Mouse (Mus musculus): Measurements from ENCODE around the gene Hrct1. TPM values are rescaled to one million over a fixed set of nuclear protein-coding genes. Genes with fewer than 3 reads are reported as not detected.

Gene Hrct1
- polyA plus RNA-seq, 1 experiment from 2014 or later = 2.1 TPM

DNA sequence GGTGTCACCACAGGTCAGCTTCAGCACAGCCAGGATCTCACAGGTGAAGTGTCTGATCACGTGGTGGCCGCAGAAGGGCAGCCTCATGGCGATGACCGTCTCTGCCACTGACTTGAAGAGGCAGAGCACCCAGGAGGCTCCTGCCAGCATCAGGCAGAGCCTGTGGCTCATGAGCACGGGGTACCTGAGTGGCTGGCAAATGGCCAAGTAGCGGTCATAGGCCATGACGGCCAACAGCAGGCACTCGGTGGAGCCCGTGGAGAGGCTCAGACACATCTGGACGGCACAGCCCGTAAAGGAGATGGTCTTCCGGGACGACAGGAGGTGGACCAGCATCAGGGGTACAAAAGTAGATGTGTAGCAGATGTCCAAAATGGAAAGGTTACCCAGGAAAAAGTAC, 21.0 kb upstream of the Hrct1 start:
- no peak for TF ChIP-seq CTCF (IDR thresholded peaks at IDR 0.05; ENCODE audit: low read depth)

DNA sequence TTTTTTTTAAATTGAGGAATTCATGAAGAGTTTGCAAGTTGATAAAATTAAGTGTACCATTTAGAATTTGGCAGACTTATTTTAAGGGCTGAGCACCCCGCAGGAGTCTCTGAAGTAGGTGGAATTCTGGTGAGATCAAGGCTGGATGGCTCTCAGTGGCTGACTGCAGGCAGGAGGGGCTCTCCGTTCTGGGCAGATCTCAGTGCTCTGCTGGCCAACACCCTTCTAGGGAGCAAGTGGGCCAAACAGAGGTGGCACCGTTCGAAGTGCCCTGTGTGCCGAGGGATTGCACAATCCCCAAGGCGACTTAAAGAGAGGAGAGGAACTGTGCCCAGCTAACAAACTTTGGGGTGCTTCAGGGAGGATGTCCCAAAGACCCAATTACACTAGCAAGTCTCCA, 17.1 kb upstream of the Hrct1 start, which contains the start of gene Olfr71:
TSS of gene Olfr71 (minus strand) at position 387 of the 400 bp plus-strand sequence.
- no peaks in the 10 kb centered on the region for H3K36me3 ChIP-seq (ENCODE audit: control insufficient read depth, insufficient read depth)
- ATAC-seq = no peak
- WGBS = 63% methylated on average over 6 of the region's 6 CpGs
- 0 out of 2 replicates have a peak, but pooled peaks cover 4% of the 10 kb centered on the region for H3K27me3 ChIP-seq (replicated peaks; ENCODE audit: control insufficient read depth, insufficient read depth, low read length)
- no peak within 1 kb of the TSS for H3K9ac ChIP-seq (ENCODE audit: low read depth, low read length)
- TF ChIP-seq CTCF (IDR thresholded peaks at IDR 0.05; ENCODE audit: low read depth) = no peak
- no peaks in the 10 kb centered on the region for H3K4me1 ChIP-seq (replicated peaks; ENCODE audit: control insufficient read depth, insufficient read depth, low read length)
- H3K9me3 ChIP-seq (ENCODE audit: control insufficient read depth) = no peaks in the 10 kb centered on the region
- H3K4me3 ChIP-seq (ENCODE audit: low read depth, low read length) = no peak within 1 kb of the TSS
- no peak within 1 kb of the TSS for H3K4me2 ChIP-seq (replicated peaks; ENCODE audit: low read depth)
- no peak within 1 kb of the TSS for H3K27ac ChIP-seq (ENCODE audit: low read depth, low read length)

More for the DNA sequence above, 21.0 kb upstream of the Hrct1 start:
- no peak overlapping the region for H3K9ac ChIP-seq (ENCODE audit: low read depth, low read length)
- H3K9me3 ChIP-seq (ENCODE audit: control insufficient read depth) = no peaks in the 10 kb centered on the region
- H3K4me1 ChIP-seq (replicated peaks; ENCODE audit: control insufficient read depth, insufficient read depth, low read length) = no peaks in the 10 kb centered on the region
- 77% methylated on average over 13 of the region's 13 CpGs for WGBS
- no peaks in the 10 kb centered on the region for H3K36me3 ChIP-seq (ENCODE audit: control insufficient read depth, insufficient read depth)
- no peak for ATAC-seq
- H3K27me3 ChIP-seq (replicated peaks; ENCODE audit: control insufficient read depth, insufficient read depth, low read length) = no peaks in the 10 kb centered on the region
- no peak overlapping the region for H3K27ac ChIP-seq (ENCODE audit: low read depth, low read length)
- no peak overlapping the region for H3K4me2 ChIP-seq (replicated peaks; ENCODE audit: low read depth)
- no peak overlapping the region for H3K4me3 ChIP-seq (ENCODE audit: low read depth, low read length)

DNA sequence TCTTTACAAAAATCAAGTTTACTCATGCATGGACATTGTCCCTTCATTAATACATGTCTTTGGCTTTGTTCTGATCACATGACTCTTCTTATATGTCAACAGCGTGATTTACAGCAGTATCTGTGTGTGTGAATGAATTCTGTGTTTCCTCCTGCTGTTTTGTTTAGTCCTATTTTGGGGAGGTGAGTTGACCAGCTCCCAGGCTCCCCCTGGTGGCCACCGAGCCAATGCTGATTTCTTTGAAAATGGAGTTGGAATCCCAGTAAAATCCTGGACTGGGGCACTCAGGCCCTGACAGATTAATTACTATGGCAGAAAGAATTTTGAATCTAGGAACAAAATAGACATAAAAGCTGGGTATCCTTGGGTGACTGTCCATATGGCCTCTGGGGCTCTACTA, 15.2 kb upstream of the Hrct1 start:
- H3K36me3 ChIP-seq (ENCODE audit: control insufficient read depth, insufficient read depth) = no peaks in the 10 kb centered on the region
- H3K4me1 ChIP-seq (replicated peaks; ENCODE audit: control insufficient read depth, insufficient read depth, low read length) = no peaks in the 10 kb centered on the region
- no peak overlapping the region for H3K4me2 ChIP-seq (replicated peaks; ENCODE audit: low read depth)
- 1% methylated on average over 2 of the region's 2 CpGs for WGBS
- no peak overlapping the region for H3K27ac ChIP-seq (ENCODE audit: low read depth, low read length)
- no peaks in the 10 kb centered on the region for H3K9me3 ChIP-seq (ENCODE audit: control insufficient read depth)
- H3K27me3 ChIP-seq (replicated peaks; ENCODE audit: control insufficient read depth, insufficient read depth, low read length) = 0 out of 2 replicates have a peak, but pooled peaks cover 4% of the 10 kb centered on the region
- no peak overlapping the region for H3K9ac ChIP-seq (ENCODE audit: low read depth, low read length)
- peak; percentile 90 for TF ChIP-seq CTCF (IDR thresholded peaks at IDR 0.05; ENCODE audit: low read depth)
- ATAC-seq = no peak
- no peak overlapping the region for H3K4me3 ChIP-seq (ENCODE audit: low read depth, low read length)

DNA sequence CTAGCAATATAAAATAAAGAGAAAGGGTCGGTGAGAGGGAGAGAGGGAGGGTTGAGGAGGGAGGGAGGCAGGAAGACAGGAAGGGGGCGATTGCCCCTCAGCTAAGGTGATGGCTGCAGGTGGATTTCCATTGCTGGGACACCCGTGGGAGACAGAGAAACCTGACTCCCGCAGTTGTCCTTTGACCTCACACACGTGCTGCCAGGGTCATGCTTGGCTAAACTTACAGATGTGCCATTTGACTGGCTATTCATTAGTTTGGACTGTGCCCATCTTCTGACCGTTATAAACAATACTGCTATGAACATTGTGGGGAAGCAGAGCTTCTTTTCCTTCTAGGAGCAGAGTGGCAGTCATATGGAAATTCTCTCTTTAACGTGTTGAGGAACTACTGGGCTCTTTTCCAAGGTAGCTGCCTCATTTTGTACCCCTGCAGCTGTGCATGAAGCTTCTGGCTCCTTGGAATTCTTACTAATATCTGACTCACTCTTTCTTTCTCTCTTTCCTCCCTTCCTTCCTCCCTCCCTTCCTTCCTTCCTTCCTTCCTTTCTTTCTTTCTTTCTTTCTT, 13.3 kb upstream of the Hrct1 start:
- Histone ChIP-seq H3K4me2 (replicated peaks; ENCODE audit: low read depth) (no peak overlapping the region), H3K4me1 (replicated peaks; ENCODE audit: control insufficient read depth, insufficient read depth, low read length) (no peaks in the 10 kb centered on the region), H3K9me3 (ENCODE audit: control insufficient read depth) (no peaks in the 10 kb centered on the region), H3K9ac (ENCODE audit: low read depth, low read length) (no peak overlapping the region), H3K27ac (ENCODE audit: low read depth, low read length) (no peak overlapping the region), H3K4me3 (ENCODE audit: low read depth, low read length) (no peak overlapping the region), H3K36me3 (ENCODE audit: control insufficient read depth, insufficient read depth) (no peaks in the 10 kb centered on the region), H3K27me3 (replicated peaks; ENCODE audit: control insufficient read depth, insufficient read depth, low read length) (0 out of 2 replicates have a peak, but pooled peaks cover 4% of the 10 kb centered on the region)
- TF ChIP-seq CTCF (IDR thresholded peaks at IDR 0.05; ENCODE audit: low read depth) = no peak
- ATAC-seq = no peak
- 35% methylated on average over 7 of the region's 7 CpGs for WGBS

DNA sequence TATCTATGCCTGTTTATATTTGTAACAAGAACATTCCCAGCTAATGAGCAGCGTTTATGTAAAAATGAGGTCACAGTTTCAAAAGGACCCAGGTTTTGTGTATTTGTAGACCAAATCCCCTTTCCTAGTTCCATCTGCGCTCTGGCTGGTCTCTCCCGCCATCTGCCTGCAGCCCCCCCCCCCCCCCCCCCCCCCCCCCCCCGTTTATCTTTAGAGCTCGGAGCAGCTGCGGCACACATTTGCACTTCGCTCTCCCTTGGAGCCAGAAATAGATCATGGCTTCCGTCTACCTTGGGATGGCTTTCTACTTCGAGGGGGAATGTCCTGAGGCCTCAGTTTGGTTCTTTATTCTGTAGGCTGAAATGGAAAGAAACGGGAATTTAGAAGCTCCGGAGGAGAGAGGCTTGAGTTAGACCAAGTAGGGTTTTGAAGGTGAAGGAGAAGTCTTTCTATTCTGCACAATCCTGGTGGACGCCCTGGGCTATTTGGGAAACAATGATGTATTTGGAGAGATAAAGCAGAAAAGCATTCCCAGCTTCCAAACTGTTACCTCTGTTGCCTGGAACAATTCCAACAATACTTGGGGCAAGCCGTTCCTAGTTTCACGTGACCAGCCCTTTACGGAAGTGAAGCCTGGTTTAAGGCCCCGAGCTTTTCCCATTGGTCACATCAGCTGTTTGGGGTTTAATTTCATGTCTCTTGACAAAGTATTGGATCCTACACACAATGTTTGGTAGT, 6.3 kb upstream of the Hrct1 start:
- TF ChIP-seq CTCF (IDR thresholded peaks at IDR 0.05; ENCODE audit: low read depth) = no peak
- H3K4me1 ChIP-seq (replicated peaks; ENCODE audit: control insufficient read depth, insufficient read depth, low read length) = no peaks in the 10 kb centered on the region
- no peaks in the 10 kb centered on the region for H3K36me3 ChIP-seq (ENCODE audit: control insufficient read depth, insufficient read depth)
- H3K9ac ChIP-seq (ENCODE audit: low read depth, low read length) = no peak overlapping the region
- H3K27me3 ChIP-seq (replicated peaks; ENCODE audit: control insufficient read depth, insufficient read depth, low read length) = no peaks in the 10 kb centered on the region
- H3K9me3 ChIP-seq (ENCODE audit: control insufficient read depth) = no peaks in the 10 kb centered on the region
- no peak overlapping the region for H3K27ac ChIP-seq (ENCODE audit: low read depth, low read length)
- no peak overlapping the region for H3K4me2 ChIP-seq (replicated peaks; ENCODE audit: low read depth)
- ATAC-seq = no peak
- no peak overlapping the region for H3K4me3 ChIP-seq (ENCODE audit: low read depth, low read length)
- 50% methylated on average over 14 of the region's 16 CpGs for WGBS

DNA sequence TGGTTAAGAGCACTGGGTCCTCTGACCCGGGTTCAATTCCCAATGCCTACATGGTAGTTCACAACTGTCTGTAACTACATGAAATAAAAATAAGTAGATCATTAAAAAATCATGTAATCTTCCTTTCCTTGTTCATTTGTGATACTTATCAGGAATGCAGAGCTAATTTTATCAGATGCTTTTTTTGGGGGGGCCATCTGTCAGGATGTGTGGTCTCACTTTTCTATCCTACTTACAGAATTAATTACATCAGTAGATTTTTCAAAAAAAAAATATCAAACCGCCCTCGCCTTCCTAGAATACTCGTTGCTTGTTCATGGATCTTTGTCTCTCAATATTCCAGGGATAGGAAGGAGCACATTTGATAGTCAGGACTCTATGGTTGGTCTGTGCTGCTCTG, 4.8 kb upstream of the Hrct1 start:
- Histone ChIP-seq H3K4me1 (replicated peaks; ENCODE audit: control insufficient read depth, insufficient read depth, low read length) (0 out of 2 replicates have a peak, but pooled peaks cover 4% of the 10 kb centered on the region), H3K4me2 (replicated peaks; ENCODE audit: low read depth) (no peak overlapping the region), H3K4me3 (ENCODE audit: low read depth, low read length) (no peak overlapping the region), H3K9me3 (ENCODE audit: control insufficient read depth) (no peaks in the 10 kb centered on the region), H3K27ac (ENCODE audit: low read depth, low read length) (no peak overlapping the region), H3K9ac (ENCODE audit: low read depth, low read length) (no peak overlapping the region), H3K27me3 (replicated peaks; ENCODE audit: control insufficient read depth, insufficient read depth, low read length) (no peaks in the 10 kb centered on the region), H3K36me3 (ENCODE audit: control insufficient read depth, insufficient read depth) (no peaks in the 10 kb centered on the region)
- WGBS = 85% methylated on average over 4 of the region's 4 CpGs
- ATAC-seq = no peak
- TF ChIP-seq CTCF (IDR thresholded peaks at IDR 0.05; ENCODE audit: low read depth) = no peak
